Mouse (Mus musculus) liver, embryonic 14.5 days (tissue): ENCODE measurements around the gene Atp8a1.

Experiments used
- CTCF ChIP-seq: IDR thresholded peaks from 2 replicates; pipeline ENCODE4 v1.5.1; 2016; ENCODE audit warnings: antibody characterized with exemption, low read depth, control low read depth
- EP300 ChIP-seq: IDR thresholded peaks from 2 replicates; pipeline ENCODE4 v1.6.1; 2016; ENCODE audit warnings: antibody characterized with exemption, low read depth

- no peak for TF ChIP-seq CTCF
- TF ChIP-seq EP300 = no peak
These were observed 120.4 kb downstream of the Atp8a1 start for GRCm38 (mm10) chr5:67726810-67727209.
